Mouse (Mus musculus) cerebellum, postnatal 36 days (tissue): Measurements from ENCODE around the gene Cc2d1b.

Experiments
- DNase-seq, 2 experiments: peaks; one replicate each; pipeline ENCODE4 v3.0.0; 2021 to 2022; ENCODE audit warnings: mixed read lengths in 2 of 2

Gene Cc2d1b

GRCm38 (mm10) chr4:108619587-108620341 lies at the start of gene Cc2d1b:
TSS of gene Cc2d1b (plus strand) at chr4:108619940.
- peak; percentile 91 to 96 for DNase-seq

- no peak for DNase-seq
Observed at GRCm38 (mm10) chr4:108572644-108573043, 47.1 kb upstream of the Cc2d1b start.

DNA sequence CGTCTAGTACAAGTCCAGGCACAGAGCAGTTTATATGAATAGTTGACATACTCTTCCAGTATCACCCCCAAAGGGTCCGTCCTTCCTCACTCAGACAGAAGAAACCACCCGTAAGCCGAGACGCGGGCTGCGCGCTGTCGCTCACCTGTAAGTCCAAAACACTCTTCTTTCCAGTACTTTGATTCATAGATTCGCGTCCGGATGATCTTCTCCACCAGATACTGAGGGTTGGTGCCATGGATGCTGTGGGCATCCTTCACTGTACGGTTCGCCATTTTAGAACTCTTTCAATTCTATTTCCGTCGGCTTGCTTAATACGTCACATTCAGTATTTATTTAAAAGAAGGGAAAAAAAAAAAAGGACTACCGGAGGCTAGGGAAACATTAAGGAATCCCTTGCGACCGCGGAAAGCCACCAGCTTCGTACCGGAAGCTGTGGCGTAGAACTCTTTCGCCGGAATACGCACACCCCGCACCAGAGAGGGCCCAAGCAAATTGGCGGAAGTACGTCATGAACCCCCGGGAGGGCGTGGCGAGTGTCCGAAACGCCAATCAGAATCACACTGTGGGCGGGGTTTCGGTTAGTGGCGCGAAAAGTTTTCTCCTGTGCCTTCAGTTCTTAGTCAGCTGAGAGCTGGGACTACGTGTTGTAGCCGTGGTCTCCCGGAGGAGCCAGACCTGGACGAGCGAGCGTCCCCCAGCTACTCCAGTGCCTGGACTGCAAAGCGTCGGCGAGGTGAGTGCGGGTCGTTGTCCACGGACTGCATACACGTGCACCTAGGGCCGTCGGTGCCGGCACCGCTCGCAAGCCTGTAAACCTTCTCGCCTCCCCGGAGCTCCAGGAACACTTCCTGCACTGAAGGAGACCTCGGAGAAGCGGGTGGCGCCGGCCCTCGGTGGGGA lies 40.6 kb upstream of the Cc2d1b start, which contains the start of the genes Prpf38a and Orc1:
Prpf38a (minus strand) TSS at position 497 of the 903 bp plus-strand sequence.
Orc1 (plus strand) TSS at position 584 of the 903 bp plus-strand sequence.
- DNase-seq = peak; percentile 97

- DNase-seq = no peak
Observed at GRCm38 (mm10) chr4:108579743-108580411, 39.9 kb upstream of the Cc2d1b start.

DNA sequence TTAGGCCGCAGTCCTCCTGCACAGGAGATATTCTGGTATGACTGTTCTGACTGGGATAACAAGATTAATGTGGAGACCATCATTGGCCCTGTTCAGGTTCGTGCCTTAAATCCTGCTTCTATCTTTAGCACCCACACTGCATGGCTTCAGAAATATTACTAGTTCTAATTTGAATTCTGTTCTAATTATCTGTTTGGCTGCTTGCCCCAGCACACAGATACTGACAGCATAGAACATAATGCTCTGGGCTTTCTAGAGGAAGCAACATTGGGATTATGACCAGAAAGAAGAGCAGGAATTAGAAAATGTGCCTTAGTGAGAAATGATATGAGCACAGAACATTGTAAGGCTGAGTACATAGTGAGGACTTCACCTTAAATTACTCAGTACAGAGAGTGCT lies 26.4 kb upstream of the Cc2d1b start:
- DNase-seq = peak in 1 of 2 experiments; percentile 15

DNA sequence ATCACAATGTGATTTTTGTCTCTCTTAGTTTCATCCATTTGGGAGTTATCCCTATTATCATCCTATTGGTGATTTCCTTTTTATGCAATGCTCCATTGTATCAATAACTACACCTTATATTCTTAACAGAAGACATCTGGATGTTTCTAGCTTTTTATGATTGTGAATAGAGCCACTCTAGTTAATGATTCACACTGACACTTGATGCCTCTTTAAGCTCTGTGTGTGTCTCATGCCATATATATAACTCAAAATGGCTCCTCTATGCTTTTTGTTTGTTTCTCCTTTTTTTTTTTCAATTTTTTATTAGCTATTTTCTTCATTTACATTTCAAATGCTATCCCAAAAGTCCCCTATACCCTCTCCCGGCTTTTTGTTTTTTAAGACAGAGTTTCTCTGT lies 24.0 kb upstream of the Cc2d1b start:
- no peak for DNase-seq

GRCm38 (mm10) chr4:108598306-108598705 lies 21.4 kb upstream of the Cc2d1b start:
- DNase-seq = no peak

- no peak for DNase-seq
Observed at GRCm38 (mm10) chr4:108601870-108602269, 17.9 kb upstream of the Cc2d1b start.

DNA sequence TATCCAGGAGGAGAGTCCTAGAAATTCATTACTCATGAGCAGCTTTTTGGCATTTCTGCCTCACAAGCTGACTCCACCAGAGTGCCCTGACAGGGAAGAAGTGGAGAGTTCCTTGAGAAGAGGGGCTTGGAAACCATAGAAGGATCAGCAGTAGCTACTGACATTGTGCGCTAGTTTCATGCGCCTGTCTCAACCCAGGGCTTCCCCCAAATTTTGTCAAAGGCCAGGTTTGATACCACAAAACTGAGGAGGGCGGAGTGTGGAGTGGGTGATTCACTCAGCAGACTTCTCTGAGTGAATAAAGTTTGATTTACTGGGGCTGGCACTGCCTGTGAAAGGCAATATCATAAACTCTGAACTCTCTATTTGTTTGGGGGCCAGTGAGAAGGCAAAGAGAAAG lies 11.1 kb upstream of the Cc2d1b start:
- DNase-seq = no peak

- DNase-seq = no peak
Observed at GRCm38 (mm10) chr4:108610935-108611334, 8.8 kb upstream of the Cc2d1b start.

DNA sequence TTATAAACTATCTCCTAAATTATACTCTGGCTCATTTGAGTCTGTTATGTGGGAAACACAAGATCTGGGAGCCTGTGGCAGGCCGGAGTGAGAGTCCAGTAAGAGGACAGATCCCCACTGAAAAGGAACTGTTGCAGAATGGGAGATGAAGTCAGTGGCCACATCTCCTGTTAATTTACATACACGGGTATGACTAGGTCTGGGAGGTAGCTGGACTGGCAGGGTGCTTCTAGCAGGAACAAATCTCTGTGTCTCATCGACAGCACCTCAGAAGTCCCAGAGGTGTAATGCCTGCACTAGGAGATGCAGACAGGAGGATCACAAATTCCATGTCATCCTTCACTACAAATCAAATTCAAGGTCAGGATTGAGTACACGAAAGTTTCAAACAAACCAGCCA lies 1.2 kb upstream of the Cc2d1b start:
- no peak for DNase-seq

DNA sequence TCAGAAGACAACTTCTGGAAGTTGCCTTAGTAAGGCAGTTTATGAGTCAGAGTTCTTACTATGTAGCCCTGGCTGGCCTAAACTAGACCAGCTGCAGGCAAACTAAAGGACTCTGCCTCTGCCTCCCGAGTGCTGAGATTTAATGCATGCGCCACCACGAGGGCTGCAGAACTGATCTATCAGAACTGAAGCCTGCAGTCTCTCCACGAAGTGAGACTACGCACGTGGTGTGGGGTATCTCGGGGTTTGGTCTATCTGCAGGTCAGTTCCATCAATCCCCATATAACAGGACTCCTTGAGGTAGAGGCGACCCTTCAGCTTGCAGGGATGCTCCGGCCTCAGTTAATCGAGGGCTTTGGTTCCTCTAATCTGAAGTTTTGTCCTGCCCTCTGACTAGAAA lies 575 bp upstream of the Cc2d1b start:
- no peak for DNase-seq

DNA sequence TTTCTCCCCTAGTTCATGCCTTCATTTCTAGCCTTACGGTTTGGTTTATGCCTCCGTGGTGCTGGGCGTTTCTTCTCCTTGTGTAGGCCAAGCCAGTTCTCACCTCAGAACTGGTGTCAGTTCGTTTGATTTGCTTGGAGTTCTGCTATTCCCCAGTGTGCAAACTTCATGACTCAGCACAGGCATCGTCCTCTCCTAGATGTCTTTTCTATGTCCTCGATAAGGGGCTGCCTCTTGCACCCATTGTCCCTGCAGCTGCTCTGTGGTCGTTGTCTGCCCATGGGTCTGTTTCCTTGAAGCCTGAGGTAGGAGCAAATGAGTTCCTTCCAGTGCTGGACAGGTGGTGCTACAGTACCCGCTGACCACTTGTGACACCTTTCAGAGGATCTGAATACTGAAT lies 796 bp downstream of the Cc2d1b start:
- DNase-seq = peak in 1 of 2 experiments; percentile 17

DNA sequence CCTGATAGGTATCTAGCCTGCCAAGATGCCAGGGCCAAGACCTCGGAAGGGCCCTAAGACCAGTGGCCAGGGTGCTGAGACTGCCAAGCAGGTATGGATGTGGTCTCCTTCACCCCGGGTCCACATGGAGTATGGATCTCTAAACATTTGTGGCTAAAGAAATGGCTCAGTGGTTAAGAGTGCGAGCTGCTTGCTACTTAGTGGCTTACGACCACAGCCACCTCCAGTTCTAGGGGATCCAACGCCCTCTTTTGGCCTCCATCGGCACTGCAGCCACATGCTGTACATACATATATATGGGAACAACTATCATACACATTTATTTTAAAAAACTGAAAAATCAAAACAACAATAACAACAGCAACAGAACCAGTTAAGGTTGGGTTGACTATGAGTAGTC lies 1.8 kb downstream of the Cc2d1b start:
- no peak for DNase-seq

- DNase-seq = no peak
Observed at GRCm38 (mm10) chr4:108627066-108627465, 7.3 kb downstream of the Cc2d1b start.

DNA sequence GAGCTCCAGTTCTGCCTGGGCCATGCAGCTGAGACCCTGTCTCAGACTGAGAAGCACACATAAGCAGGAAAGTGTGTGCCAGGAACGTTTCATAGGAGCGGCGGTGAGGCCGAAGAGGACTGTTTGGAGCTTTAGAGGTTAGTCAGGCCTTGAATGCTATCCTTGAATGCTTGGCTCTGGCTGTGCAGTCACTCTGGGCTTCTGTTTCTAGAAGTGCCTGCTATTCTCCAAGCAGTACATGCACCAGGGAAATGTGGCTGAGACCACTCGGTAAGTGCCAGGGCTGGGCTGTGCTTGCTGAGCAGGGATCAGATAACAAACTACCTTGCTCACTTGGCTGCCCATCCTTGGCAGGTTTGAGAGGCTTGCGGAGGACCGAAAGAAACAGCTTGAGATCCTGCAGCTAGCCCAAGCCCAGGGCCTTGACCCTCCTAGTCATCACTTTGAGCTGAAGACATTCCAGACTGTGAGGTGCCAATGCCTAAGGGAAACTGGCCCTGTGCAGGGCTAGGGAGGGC lies 9.7 kb downstream of the Cc2d1b start:
- no peak for DNase-seq

- DNase-seq = no peak
Observed at GRCm38 (mm10) chr4:108630096-108630495, 10.4 kb downstream of the Cc2d1b start.

GRCm38 (mm10) chr4:108631616-108632015 lies 11.9 kb downstream of the Cc2d1b start:
- no peak for DNase-seq

DNA sequence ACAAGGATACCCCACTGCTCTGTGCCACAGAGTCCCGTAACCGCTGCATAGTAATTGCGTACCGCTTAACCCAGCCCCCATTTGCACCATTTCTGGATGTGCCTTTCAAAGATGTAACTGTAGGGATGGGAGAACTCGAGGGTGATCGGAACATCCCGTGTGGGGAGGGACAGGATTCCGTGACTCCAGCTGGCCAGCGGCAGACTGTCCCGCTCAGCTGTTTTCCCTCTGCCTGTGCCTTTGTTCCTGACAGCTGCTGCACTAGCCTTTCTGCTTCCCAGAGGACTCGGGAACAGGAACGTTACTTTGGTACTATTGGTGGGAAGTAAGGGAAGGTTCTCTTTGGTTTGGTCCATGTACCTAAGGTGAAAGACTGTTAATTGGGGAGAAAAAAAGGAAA lies 14.0 kb downstream of the Cc2d1b start:
- no peak for DNase-seq

- DNase-seq = no peak
Observed at GRCm38 (mm10) chr4:108634696-108635095, 15.0 kb downstream of the Cc2d1b start.

DNA sequence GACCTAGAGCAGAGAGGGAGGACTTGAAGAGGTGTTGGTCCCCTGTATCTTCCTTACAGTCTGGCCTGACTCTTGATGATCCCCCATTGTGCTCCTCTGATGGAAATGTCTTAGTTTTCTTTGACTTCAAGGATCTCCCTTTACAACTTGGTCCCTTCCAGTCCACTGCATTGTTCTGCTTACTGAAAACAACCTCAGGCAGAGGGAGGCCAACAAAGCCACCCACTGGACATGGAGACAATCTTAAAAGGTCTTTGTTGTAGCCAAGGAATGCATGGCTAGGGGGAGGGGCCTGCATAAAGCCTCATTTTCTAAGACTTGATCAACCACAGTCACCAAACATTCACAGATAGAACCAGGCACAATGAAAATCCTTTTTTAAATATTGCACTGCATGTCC lies 15.4 kb downstream of the Cc2d1b start:
- DNase-seq = no peak

- DNase-seq = no peak
Observed at GRCm38 (mm10) chr4:108637721-108638120, 18.0 kb downstream of the Cc2d1b start.

DNA sequence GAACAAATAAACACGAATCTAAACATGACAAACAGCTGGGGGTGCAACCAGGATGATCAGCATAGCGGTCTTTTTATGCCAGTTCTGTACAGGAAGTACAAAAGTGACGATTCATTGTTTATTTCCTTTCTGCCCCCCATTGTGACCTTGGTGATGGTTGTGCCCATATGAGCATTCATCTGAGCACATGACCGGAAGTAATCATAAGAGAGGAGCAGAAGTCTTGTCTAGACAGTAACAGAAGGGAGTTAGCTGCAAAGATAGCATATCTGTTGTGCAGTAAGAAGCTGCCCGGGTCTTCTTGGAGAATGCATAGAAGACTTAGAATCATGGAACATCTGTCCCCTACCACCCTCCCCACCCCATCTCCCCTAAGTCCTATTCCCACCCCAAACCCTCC lies 19.0 kb downstream of the Cc2d1b start:
- no peak for DNase-seq
